Mouse (Mus musculus) heart, adult 2 months (tissue): Measurements from ENCODE around the gene Rfpl4. TPM values are rescaled to one million over a fixed set of nuclear protein-coding genes. Genes with fewer than 3 reads are reported as not detected.

Experiments
- DNase-seq, 2 experiments: peaks; one replicate each; pipeline ENCODE4 v3.0.0; 2021
- H3K27ac ChIP-seq: fragments of 200-600 bp; 2 replicates; pipeline ENCODE4 v1.8.1; 2022
- H3K27me3 ChIP-seq: fragments of 200-500 bp; 2 replicates; pipeline ENCODE4 v1.6.1; 2012; ENCODE audit warnings: mild to moderate bottlenecking, low read length, inconsistent platforms, mixed read lengths; ENCODE audit not compliant: control insufficient read depth, insufficient read depth
- H3K36me3 ChIP-seq: fragments of 200-500 bp; 2 replicates; pipeline ENCODE4 v1.6.1; 2012; ENCODE audit warnings: low read length, inconsistent platforms; ENCODE audit not compliant: control insufficient read depth, insufficient read depth
- H3K4me1 ChIP-seq: fragments of 200-500 bp; 2 replicates; pipeline ENCODE4 v1.6.1; 2011; ENCODE audit warnings: low read length; ENCODE audit not compliant: control insufficient read depth, insufficient read depth
- H3K4me3 ChIP-seq: fragments of 200-600 bp; 2 replicates; pipeline ENCODE4 v1.8.1; 2022
- H3K79me2 ChIP-seq: fragments of 200-500 bp; replicated peaks from 2 replicates; pipeline ENCODE4 v1.6.1; 2012; ENCODE audit warnings: mild to moderate bottlenecking, inconsistent platforms, low read length, moderate library complexity, mixed read lengths; ENCODE audit not compliant: control insufficient read depth, insufficient read depth
- H3K9ac ChIP-seq: fragments of 200-500 bp; 2 replicates; pipeline ENCODE4 v1.6.1; 2012; ENCODE audit warnings: low read depth, mild to moderate bottlenecking, control low read depth, inconsistent platforms, low read length, mixed read lengths
- CTCF ChIP-seq: fragments of 200-600 bp; IDR thresholded peaks from 2 replicates; pipeline ENCODE4 v1.8.1; 2022; ENCODE audit warnings: antibody characterized with exemption, mild to moderate bottlenecking, moderate library complexity
- EP300 ChIP-seq: fragments of 200-500 bp; IDR thresholded peaks from 2 replicates; pipeline ENCODE4 v1.6.1; 2011; ENCODE audit warnings: low read depth, low read length, control low read depth; ENCODE audit not compliant: insufficient read depth
- POLR2A ChIP-seq: fragments of 200-500 bp; IDR thresholded peaks from 2 replicates; pipeline ENCODE4 v1.6.1; 2011; ENCODE audit warnings: mild to moderate bottlenecking, low read depth, low read length, control low read depth; ENCODE audit not compliant: insufficient read depth
- WGBS: fragments of 180-500 bp; shearing (Covaris S2); methylation state at CpG from one replicate; pipeline ENCODE4 v1.1.7; 2018; 5-methylcytosine and 5-hydroxymethylcytosine counted together
- intact Hi-C: fragments of 180-260 bp; cut with DNase I; formaldehyde crosslinking; loops from one replicate; pipeline ENCODE4 v1.15.1; 2025
- microRNA-seq, 2 experiments: library from miRNA; unstranded; fragments of <30 nt; microRNA quantifications; one replicate each; pipeline ENCODE4 v1.2.0; 2021
- polyA plus RNA-seq: library from polyadenylated mRNA; depleted of rRNA; stranded (reverse); fragments of >200 nt; gene quantifications from 2 replicates; pipeline ENCODE4 v1.2.3, GENCODE M21; 2012; rRNA removed
- total RNA-seq, 2 experiments: library from RNA; stranded (reverse); gene quantifications; 2 replicates each; pipeline ENCODE4 v1.2.3; 2021

Rfpl4 gene
- total and polyA plus RNA-seq, 3 experiments, result not detected

DNA sequence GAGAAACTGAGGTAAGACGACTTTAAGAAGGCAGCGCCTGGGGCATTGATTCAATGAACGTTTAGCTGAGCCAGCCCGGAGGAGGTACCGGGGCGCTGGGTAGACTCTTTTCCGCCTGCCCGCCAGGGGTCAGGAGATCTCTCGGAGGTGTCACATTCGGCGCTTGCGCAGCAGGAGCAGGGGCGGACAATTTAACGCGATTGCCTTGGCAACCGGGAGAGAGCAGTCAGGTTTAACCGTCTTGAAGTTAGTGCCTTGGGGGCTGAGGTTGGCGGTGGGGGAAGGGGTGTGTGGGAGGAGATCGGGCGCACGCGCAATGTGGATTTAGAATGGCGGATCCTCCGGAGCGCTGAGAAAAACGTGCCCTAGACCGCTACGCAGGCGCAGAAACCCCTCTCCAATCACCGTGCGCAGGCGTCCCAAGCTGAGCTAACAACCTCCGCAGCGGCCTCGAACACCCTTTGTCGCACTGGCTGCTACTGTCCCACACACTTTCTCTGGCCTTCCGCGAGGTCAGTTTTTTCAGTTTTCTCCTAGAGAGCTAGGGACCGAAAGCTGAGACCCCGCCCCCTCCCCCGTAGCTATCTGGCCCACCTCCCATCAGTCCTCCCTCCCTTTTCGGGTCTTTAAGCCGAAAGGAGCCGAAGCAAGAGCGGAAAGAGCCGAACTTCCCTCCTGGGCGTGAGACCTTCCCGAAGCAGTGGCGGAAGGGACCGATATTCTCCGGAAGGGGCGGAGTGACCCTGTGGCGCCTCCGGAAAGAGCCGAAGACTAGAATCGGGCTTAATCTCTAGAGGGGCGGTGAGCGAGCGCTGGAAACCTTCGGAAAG lies 55.6 kb downstream of the Rfpl4 start:
- Histone ChIP-seq H3K4me1 (peaks cover 4% of the 10 kb centered on the region), H3K9ac (peak overlapping the region; percentile 88), H3K4me3 (peak overlapping the region; percentile 93), H3K79me2 (peaks cover 3% of the 10 kb centered on the region), H3K36me3 (peaks cover 13% of the 10 kb centered on the region), H3K27me3 (peaks cover 5% of the 10 kb centered on the region), H3K27ac (peak overlapping the region; percentile 100)
- TF ChIP-seq EP300 (no peak), CTCF (peak; percentile 78), POLR2A (peak; percentile 37)
- intact Hi-C loops, result loop anchor here (2.0 to 10.0 kb wide), 3 partner anchors 66 to 376 kb away; partner anchors contain the start of genes Hspbp1 and Kmt5c
- under 1% methylated on average over 60 of the region's 60 CpGs for WGBS
- peak; percentile 97 to 98 for DNase-seq

DNA sequence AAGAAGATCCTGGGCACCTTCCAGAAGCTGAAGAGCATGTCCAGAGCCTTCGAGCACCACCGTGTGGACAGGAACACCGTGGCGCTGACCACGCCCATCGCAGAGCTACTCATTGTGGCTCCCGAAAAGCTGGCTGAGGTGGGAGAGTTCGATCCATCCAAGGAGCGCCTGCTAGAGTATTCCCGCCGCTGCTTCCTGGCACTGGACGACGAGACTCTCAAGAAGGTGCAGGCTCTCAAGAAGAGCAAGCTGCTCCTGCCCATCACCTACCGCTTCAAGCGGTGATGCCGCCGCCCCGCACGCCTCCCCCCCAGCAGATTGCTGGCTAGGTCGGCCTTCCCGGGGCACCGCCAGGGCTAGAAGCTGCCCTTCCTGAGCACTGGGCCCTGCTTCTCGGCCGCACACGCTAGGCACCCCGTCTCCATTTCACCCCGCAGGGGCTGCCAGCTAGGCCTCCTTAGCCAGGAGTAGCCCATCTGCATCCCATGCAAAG lies 56.5 kb downstream of the Rfpl4 start:
- DNase-seq, result peak; percentile 79 to 84
- 3% methylated on average over 27 of the region's 27 CpGs for WGBS
- peaks cover 4% of the 10 kb centered on the region for H3K4me1 ChIP-seq
- peaks cover 13% of the 10 kb centered on the region for H3K36me3 ChIP-seq
- H3K9ac ChIP-seq, result peak overlapping the region; percentile 46
- intact Hi-C loops, result loop anchor here (2.0 to 10.0 kb wide), 3 partner anchors 67 to 375 kb away; partner anchors contain the start of genes Hspbp1 and Kmt5c
- peak overlapping the region; percentile 93 for H3K4me3 ChIP-seq
- no peaks in the 10 kb centered on the region; the same call in 1 of the 2 replicates for H3K79me2 ChIP-seq
- TF ChIP-seq POLR2A (no peak), CTCF (peak; percentile 82), EP300 (peak; percentile 85)
- peak overlapping the region; percentile 100 for H3K27ac ChIP-seq
- H3K27me3 ChIP-seq, result peaks cover 8% of the 10 kb centered on the region

Small RNAs within 50 kb of the gene (microRNA-seq; reads per million reads assigned to microRNA genes)
- gene Gm26217, result 0 reads per million in 2 experiments

Other genes starting within 250 kb of the Rfpl4 start
- gene Isoc2b, start 246.7 kb downstream of the Rfpl4 start, total RNA-seq, result 1 to 10 TPM; 3.5 to 3.8 TPM
- gene Isoc2b, start 246.7 kb downstream of the Rfpl4 start, polyA plus RNA-seq, result 10.0 and 10.3 TPM in 2 replicates
- 10 to 100 TPM; 48.9 to 55.5 TPM for gene Isoc2a, start 239.8 kb downstream of the Rfpl4 start, total RNA-seq
- gene Isoc2a, start 239.8 kb downstream of the Rfpl4 start, polyA plus RNA-seq, result 29.3 and 30.6 TPM in 2 replicates
- gene Gm36210, start 210.4 kb downstream of the Rfpl4 start, total RNA-seq, result under 1 TPM in 1 of 2 experiments, not detected in 1; 0.18 TPM
- gene Gm36210, start 210.4 kb downstream of the Rfpl4 start, polyA plus RNA-seq, result 0.20 and 0.29 TPM in 2 replicates
- gene Zfp628, start 201.7 kb downstream of the Rfpl4 start, total RNA-seq, result 1 to 10 TPM; 6.8 to 9.4 TPM
- gene Zfp628, start 201.7 kb downstream of the Rfpl4 start, polyA plus RNA-seq, result 6.1 and 7.5 TPM in 2 replicates
- 1 to 10 TPM; 5.6 to 5.8 TPM for gene Nat14, start 194.9 kb downstream of the Rfpl4 start, total RNA-seq
- 3.5 TPM in 2 replicates for gene Nat14, start 194.9 kb downstream of the Rfpl4 start, polyA plus RNA-seq
- gene Ssc5d, start 191.2 kb downstream of the Rfpl4 start, total RNA-seq, result 1 to 10 TPM; 1.7 to 2.9 TPM
- gene Ssc5d, start 191.2 kb downstream of the Rfpl4 start, polyA plus RNA-seq, result 5.9 and 6.4 TPM in 2 replicates
- gene Sbk2, start 152.5 kb downstream of the Rfpl4 start, total RNA-seq, result 10 to 100 TPM; 26.5 to 35.6 TPM
- 85.0 and 119 TPM in 2 replicates for gene Sbk2, start 152.5 kb downstream of the Rfpl4 start, polyA plus RNA-seq
- gene Sbk3, start 145.8 kb downstream of the Rfpl4 start, total RNA-seq, result 10 to 100 TPM; 39.4 to 46.1 TPM
- gene Sbk3, start 145.8 kb downstream of the Rfpl4 start, polyA plus RNA-seq, result 66.1 and 72.5 TPM in 2 replicates
- gene Zfp579, start 120.8 kb downstream of the Rfpl4 start, total RNA-seq, result 10 to 100 TPM; 12.3 to 14.0 TPM
- 51.8 and 70.2 TPM in 2 replicates for gene Zfp579, start 120.8 kb downstream of the Rfpl4 start, polyA plus RNA-seq
- gene Zfp524, start 102.5 kb downstream of the Rfpl4 start, total RNA-seq, result 1 to 10 TPM; 8.7 to 9.2 TPM
- gene Zfp524, start 102.5 kb downstream of the Rfpl4 start, polyA plus RNA-seq, result 14.7 and 17.7 TPM in 2 replicates
- 10 to 100 TPM; 17.9 to 20.4 TPM for gene Fiz1, start 102.3 kb downstream of the Rfpl4 start, total RNA-seq
- 18.2 and 20.4 TPM in 2 replicates for gene Fiz1, start 102.3 kb downstream of the Rfpl4 start, polyA plus RNA-seq
- gene Gm44973, start 101.5 kb downstream of the Rfpl4 start, total RNA-seq, result not detected
- gene Gm44973, start 101.5 kb downstream of the Rfpl4 start, polyA plus RNA-seq, result not detected in 2 replicates
- gene Zfp865, start 96.6 kb downstream of the Rfpl4 start, total RNA-seq, result 10 to 100 TPM; 13.8 to 13.9 TPM
- gene Zfp865, start 96.6 kb downstream of the Rfpl4 start, polyA plus RNA-seq, result 13.5 and 16.9 TPM in 2 replicates
- gene Ccdc106, start 96.4 kb downstream of the Rfpl4 start, total RNA-seq, result under 1 TPM in 1 of 2 experiments, not detected in 1; 0.25 TPM
- 0.53 TPM in 1 of 2 replicates, not detected in the other for gene Ccdc106, start 96.4 kb downstream of the Rfpl4 start, polyA plus RNA-seq
- gene 4632433K11Rik, start 82.8 kb downstream of the Rfpl4 start, total RNA-seq, result not detected
- gene 4632433K11Rik, start 82.8 kb downstream of the Rfpl4 start, polyA plus RNA-seq, result not detected in 2 replicates
- gene Zfp784, start 78.5 kb downstream of the Rfpl4 start, total RNA-seq, result 1 to 10 TPM; 5.0 to 5.6 TPM
- gene Zfp784, start 78.5 kb downstream of the Rfpl4 start, polyA plus RNA-seq, result 6.7 and 7.0 TPM in 2 replicates
- gene Zfp580, start 65.4 kb downstream of the Rfpl4 start, total RNA-seq, result 1 to 10 TPM; 3.4 to 4.4 TPM
- gene Zfp580, start 65.4 kb downstream of the Rfpl4 start, polyA plus RNA-seq, result 7.4 and 12.7 TPM in 2 replicates
- 10 to 100 TPM; 65.6 to 68.5 TPM for gene U2af2, start 54.8 kb downstream of the Rfpl4 start, total RNA-seq
- 84.4 and 118 TPM in 2 replicates for gene U2af2, start 54.8 kb downstream of the Rfpl4 start, polyA plus RNA-seq
- 100 to 1,000 TPM; 160 to 192 TPM for gene Epn1, start 36.7 kb downstream of the Rfpl4 start, total RNA-seq
- gene Epn1, start 36.7 kb downstream of the Rfpl4 start, polyA plus RNA-seq, result 174 and 181 TPM in 2 replicates
- gene Rasl2-9, start 9.0 kb upstream of the Rfpl4 start, total RNA-seq, result 1 to 10 TPM; 6.2 to 8.1 TPM
- gene Rasl2-9, start 9.0 kb upstream of the Rfpl4 start, polyA plus RNA-seq, result 3.9 and 5.7 TPM in 2 replicates
- not detected for gene Vmn1r55, start 32.7 kb upstream of the Rfpl4 start, total RNA-seq
- gene Vmn1r55, start 32.7 kb upstream of the Rfpl4 start, polyA plus RNA-seq, result not detected in 2 replicates
- not detected for gene Vmn1r56, start 79.8 kb upstream of the Rfpl4 start, total RNA-seq
- gene Vmn1r56, start 79.8 kb upstream of the Rfpl4 start, polyA plus RNA-seq, result not detected in 2 replicates
- gene Vmn1r57, start 101.5 kb upstream of the Rfpl4 start, total RNA-seq, result not detected
- not detected in 2 replicates for gene Vmn1r57, start 101.5 kb upstream of the Rfpl4 start, polyA plus RNA-seq
- gene Gm5065, start 233.6 kb upstream of the Rfpl4 start, total RNA-seq, result not detected
- not detected in 2 replicates for gene Gm5065, start 233.6 kb upstream of the Rfpl4 start, polyA plus RNA-seq
- not detected for gene Nlrp2, start 234.1 kb upstream of the Rfpl4 start, total RNA-seq
- not detected in 2 replicates for gene Nlrp2, start 234.1 kb upstream of the Rfpl4 start, polyA plus RNA-seq